Mouse (Mus musculus) cerebellum, postnatal 4 days (tissue): ENCODE data around the gene Tmf1.

Experiments used
- DNase-seq, 2 experiments: peaks; one replicate each; pipeline ENCODE4 v3.0.0; 2022; ENCODE audit warnings: low spot score in 2 of 2, mixed read lengths in 1 of 2

The Tmf1 gene

DNA sequence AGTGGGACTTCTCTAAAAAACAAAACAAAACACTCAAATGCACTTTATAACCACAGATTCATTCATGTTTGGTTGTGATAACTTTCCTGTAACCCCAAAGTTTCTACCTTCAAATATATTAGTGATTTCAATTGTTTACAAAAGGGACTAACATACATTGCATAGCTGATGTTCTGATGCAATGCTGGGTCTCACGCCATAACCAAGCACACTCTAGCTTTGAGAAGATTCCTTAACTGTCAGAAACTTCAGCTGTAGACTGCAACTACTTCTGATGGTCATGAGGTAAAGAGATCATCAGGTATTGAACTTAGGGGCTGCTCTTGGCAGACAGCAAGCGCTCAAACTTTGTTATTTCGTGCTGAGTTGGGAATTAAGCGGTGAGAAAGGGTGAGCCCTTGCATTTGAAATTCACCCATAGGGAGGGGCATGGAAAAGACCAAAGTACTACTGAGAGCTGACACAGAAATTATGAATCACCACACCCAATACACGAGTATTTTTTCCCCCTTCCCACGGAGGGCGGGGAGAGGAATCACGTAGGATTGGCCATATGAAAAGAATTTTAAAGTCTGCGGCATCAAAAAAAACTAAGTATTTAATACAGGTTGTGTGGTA is 25.4 kb upstream of the Tmf1 start:
- no peak for DNase-seq

DNA sequence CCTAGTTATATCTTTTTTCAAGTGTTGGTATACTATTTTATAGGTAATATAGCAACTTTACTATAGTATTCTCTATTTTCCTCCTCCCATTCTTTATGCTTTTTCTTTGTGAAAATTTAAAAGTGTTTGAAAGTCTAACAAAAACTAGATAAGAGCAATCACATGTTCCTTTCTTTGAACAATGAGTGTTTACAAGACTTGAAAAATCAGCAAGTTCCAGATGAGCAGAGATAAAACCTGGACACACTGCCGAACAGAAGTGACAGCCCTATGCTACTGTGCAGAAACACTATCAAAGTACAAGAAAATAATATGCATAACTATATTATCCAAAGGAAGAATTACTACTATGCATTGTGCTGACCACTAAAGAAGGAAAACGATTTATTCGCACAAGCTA is 23.6 kb upstream of the Tmf1 start:
- no peak for DNase-seq

- no peak for DNase-seq
Measured at GRCm38 (mm10) chr6:97200437-97200836, 21.5 kb upstream of the Tmf1 start.

GRCm38 (mm10) chr6:97179367-97179828 is 476 bp upstream of the Tmf1 start:
- DNase-seq: no peak

DNA sequence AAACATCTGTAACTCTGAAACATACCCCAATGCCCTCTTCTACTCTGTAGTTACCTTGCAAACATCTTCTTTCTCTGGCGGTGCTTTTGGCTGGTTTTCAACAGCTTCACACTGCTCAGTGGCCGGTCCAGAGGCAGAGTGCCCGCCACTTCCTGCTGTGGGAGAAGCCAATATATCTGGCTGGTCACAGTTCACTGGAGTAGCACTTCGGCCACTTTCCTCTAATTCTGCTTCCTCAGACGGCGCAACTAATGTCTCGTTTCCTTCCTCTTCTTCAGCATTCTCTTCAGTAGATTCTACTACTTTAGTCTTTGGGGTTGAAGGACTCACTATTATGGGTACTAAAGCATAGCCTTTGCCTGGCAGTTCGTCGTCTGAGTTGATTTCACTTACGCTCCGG is 3.2 kb downstream of the Tmf1 start:
- no peak for DNase-seq

GRCm38 (mm10) chr6:97150156-97150555 is 28.8 kb downstream of the Tmf1 start:
- DNase-seq: no peak

DNA sequence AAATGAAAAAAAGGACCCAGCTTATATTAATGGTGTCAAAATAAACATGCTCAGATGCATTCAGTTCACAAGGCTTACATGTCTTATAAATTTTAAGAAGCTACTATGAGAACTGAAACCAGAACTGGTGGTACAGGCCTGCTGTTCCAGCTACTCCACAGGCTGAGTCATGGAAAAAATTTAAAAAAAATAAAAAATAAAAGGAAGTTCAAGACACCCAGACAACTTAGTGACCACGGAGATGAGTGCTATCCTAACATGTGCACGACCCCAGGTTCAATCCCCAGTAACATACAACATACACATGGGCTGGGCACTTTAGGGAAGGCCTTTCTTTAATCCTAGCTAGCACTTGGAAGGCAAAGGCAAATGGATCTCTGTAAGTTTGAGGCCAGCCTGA is 29.2 kb downstream of the Tmf1 start:
- no peak for DNase-seq

GRCm38 (mm10) chr6:97148383-97149251 is 30.3 kb downstream of the Tmf1 start, which contains the start of gene Eogt:
Gene Eogt (minus strand): TSS chr6:97149182.
- DNase-seq: peak in 1 of 2 experiments; percentile 43

- peak in 1 of 2 experiments; percentile 50 for DNase-seq
Measured at GRCm38 (mm10) chr6:97147755-97148382, 31.1 kb downstream of the Tmf1 start.

- DNase-seq: no peak
Measured at GRCm38 (mm10) chr6:97145156-97145555, 33.8 kb downstream of the Tmf1 start.

DNA sequence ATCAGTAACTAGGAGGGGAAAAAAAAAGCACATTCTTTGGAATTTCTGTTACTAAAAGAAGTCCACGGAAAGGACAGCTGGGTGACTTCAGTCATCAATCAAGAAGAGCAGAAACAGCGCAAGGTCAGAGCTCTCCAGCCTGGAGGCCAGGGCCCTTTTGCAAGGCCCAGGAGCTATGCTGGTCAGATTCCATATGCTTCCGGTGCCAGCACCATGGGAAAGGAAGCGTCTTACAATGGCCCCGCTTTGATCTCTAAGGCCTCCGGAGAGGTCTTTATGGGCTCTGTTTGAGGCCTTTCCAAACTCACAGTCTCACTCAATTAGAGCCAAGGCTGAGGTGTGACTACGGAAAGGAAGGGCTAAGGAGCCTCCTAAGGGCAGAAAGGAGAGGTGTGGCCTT is 34.6 kb downstream of the Tmf1 start:
- DNase-seq: no peak

- DNase-seq: no peak
Measured at GRCm38 (mm10) chr6:97142611-97143010, 36.3 kb downstream of the Tmf1 start.

DNA sequence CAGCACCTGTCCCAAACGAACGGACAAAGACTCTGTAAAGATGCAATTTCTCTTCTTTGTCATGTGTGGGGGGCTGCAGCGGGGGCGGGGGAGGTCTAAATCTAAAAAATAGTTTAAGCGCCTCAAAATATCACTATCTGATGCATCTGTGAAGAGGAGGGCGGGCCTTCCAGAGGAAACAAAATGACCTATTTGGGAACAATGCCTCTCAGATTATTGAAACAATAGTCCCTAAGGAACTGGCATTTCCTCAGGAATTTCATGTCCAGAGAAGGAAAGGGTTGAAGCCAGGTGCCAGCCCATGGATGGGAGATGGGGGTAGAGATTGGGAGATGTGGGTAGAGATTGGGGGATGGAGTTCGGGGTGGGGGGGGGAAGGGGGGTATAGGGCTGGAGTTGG is 37.1 kb downstream of the Tmf1 start:
- no peak for DNase-seq

- no peak for DNase-seq
Measured at GRCm38 (mm10) chr6:97132707-97133303, 46.1 kb downstream of the Tmf1 start.

- DNase-seq: no peak
Measured at GRCm38 (mm10) chr6:97131808-97132207, 47.1 kb downstream of the Tmf1 start.

GRCm38 (mm10) chr6:97130979-97131378 is 47.9 kb downstream of the Tmf1 start:
- DNase-seq: no peak

DNA sequence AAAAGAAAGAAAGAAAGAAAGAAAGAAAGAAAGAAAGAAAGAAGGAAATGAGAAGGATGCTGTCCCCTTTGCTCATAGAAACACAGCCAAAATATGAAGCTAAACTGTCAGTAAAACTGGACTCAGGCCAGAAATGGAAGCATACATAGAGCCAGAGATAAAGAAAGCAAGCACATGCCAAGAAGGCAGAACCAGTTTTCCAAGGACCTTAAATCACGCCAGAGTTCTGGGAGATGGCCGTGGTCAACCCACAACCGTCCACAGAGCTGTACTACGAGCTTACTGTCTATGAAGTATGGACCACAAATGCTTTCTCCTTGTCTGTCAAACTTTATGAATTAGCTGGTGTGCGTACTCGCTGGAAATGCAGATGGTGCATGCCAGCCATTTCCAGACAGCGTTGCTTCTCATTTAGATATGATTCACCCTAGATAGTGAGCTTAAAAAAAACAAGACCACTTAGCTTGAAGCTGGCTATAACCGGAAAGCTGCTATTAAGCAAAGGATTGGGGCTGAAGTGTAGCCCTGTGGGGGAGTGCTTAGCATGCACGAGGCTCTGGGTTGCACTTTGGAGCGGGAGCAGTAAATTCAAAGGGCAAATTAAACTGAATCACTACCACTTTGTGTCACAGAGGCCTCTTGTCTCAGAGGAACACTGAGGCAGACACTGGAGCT is 54.4 kb downstream of the Tmf1 start:
- DNase-seq: no peak

DNA sequence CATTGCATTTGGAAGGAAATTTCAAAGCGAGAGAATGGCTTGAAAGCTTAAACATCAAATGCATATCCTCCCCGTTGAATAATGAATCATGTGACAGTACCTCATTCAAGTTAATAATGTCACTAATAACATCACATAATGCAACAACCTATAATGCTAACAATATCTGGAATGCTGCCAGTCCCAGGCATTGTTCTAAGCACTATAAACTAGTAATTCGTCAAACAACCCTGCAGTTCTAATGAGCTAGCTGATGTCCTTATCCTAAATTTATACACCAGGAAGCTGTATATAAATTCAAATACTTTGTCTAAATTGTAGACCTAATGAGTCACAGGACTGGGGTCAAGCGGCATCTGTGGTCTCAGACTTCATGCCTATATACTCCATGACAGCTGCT is 58.0 kb downstream of the Tmf1 start:
- no peak for DNase-seq

DNA sequence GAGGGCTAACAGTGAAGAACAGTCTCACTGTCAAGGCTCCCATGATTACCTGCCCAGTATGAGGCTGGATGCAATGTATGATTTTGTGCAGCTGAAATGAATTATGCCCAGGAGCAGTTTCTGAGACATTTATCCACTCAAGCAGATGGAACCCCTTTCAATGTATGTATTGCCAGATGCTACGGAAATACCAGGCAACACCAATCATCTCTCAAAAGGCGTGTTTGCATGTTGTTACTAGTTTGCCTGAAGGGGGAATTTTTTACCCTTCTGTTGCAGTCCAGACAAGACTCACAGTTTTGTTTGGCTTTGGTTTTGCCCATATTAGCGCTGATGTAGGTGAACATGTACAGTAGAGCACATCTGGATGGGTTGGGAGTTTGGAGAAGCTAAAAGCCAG is 60.6 kb downstream of the Tmf1 start:
- no peak for DNase-seq

DNA sequence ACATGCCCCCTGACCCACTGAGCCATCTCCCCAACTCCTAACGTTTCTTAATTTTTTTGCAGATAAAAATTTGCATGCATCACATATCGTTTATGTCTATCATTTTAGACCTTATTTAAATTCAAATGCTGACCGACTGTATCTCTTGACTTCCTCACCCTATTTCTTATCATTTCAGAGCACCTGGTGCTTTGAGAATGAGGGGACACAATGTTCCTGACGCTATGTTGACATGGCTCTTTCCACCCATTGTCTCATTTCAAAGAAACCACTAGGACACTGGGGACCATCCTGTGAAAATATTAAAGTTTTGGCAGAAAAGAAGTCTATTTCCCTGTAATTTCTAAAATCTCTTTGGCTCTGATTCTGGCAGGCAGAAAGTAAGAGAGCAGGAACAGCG is 62.0 kb downstream of the Tmf1 start:
- DNase-seq: no peak

- DNase-seq: no peak
Measured at GRCm38 (mm10) chr6:97114821-97115220, 64.1 kb downstream of the Tmf1 start.

- no peak for DNase-seq
Measured at GRCm38 (mm10) chr6:97112177-97112576, 66.7 kb downstream of the Tmf1 start.
